Mouse (Mus musculus) heart, embryonic 12.5 days (tissue): ENCODE results near the gene Gclc. TPM values are rescaled to one million over a fixed set of nuclear protein-coding genes. Genes with fewer than 3 reads are reported as not detected.

Source experiments
- ATAC-seq: fragments of 200-750 bp; cut with Nextera tagmentation; 2 replicates; pipeline ENCODE4 v1.8.0; 2017; ENCODE audit warnings: moderate TSS enrichment, moderate library complexity; ENCODE audit not compliant: insufficient number of reproducible peaks, low FRiP score
- H3K27ac ChIP-seq: fragments of 300-500 bp; sonication (generic); 2 replicates; pipeline ENCODE4 v1.5.1; 2016; ENCODE audit warnings: mild to moderate bottlenecking, moderate library complexity; ENCODE audit not compliant: poor library complexity, severe bottlenecking
- H3K27me3 ChIP-seq: fragments of 300-500 bp; sonication (generic); replicated peaks from 2 replicates; pipeline ENCODE4 v1.6.1; 2016; ENCODE audit warnings: mild to moderate bottlenecking, moderate library complexity
- H3K36me3 ChIP-seq: fragments of 300-500 bp; sonication (generic); 2 replicates; pipeline ENCODE4 v1.6.1; 2016; ENCODE audit warnings: mild to moderate bottlenecking, moderate library complexity
- H3K4me1 ChIP-seq: fragments of 300-500 bp; sonication (generic); replicated peaks from 2 replicates; pipeline ENCODE4 v1.6.1; 2016; ENCODE audit warnings: mild to moderate bottlenecking
- H3K4me2 ChIP-seq: fragments of 300-500 bp; sonication (generic); 2 replicates; pipeline ENCODE4 v1.6.1; 2016; ENCODE audit warnings: mild to moderate bottlenecking, moderate library complexity
- H3K4me3 ChIP-seq: fragments of 300-500 bp; sonication (generic); 2 replicates; pipeline ENCODE4 v1.5.1; 2016; ENCODE audit warnings: mild to moderate bottlenecking
- H3K9ac ChIP-seq: fragments of 300-500 bp; sonication (generic); 2 replicates; pipeline ENCODE4 v1.6.1; 2016; ENCODE audit warnings: mild to moderate bottlenecking, moderate library complexity
- H3K9me3 ChIP-seq: fragments of 300-500 bp; sonication (generic); replicated peaks from 2 replicates; pipeline ENCODE4 v1.6.1; 2016; ENCODE audit warnings: mild to moderate bottlenecking, moderate library complexity
- WGBS: fragments of 180-500 bp; shearing (Covaris S2); methylation state at CpG from one replicate; pipeline ENCODE4 v1.1.7; 2016; 5-methylcytosine and 5-hydroxymethylcytosine counted together
- polyA plus RNA-seq: library from polyadenylated mRNA; unstranded; fragments of >200 nt; fragmentation: Nextera tagmentation; extraction: Ambion mirVana; gene quantifications from 2 replicates; pipeline ENCODE4 v1.2.1, GENCODE M21; 2016

The Gclc gene
- polyA plus RNA-seq, 1 experiment from 2014 or later = 13.0 TPM

GRCm38 (mm10) chr9:77718816-77719411 lies 35.4 kb upstream of the Gclc start:
- no peaks in the 10 kb centered on the region for H3K9me3 ChIP-seq
- H3K27ac ChIP-seq = no peak overlapping the region
- H3K4me3 ChIP-seq = no peak overlapping the region
- no peak overlapping the region for H3K9ac ChIP-seq
- no peaks in the 10 kb centered on the region for H3K27me3 ChIP-seq
- no peak overlapping the region for H3K4me2 ChIP-seq
- H3K36me3 ChIP-seq = no peaks in the 10 kb centered on the region
- H3K4me1 ChIP-seq = no peaks in the 10 kb centered on the region
- WGBS = 78% methylated on average over 8 of the region's 8 CpGs
- no peak for ATAC-seq

- Histone ChIP-seq H3K9ac (no peak overlapping the region), H3K27me3 (no peaks in the 10 kb centered on the region), H3K4me1 (no peaks in the 10 kb centered on the region), H3K4me2 (no peak overlapping the region), H3K9me3 (no peaks in the 10 kb centered on the region), H3K27ac (no peak overlapping the region), H3K4me3 (no peak overlapping the region), H3K36me3 (no peaks in the 10 kb centered on the region)
- ATAC-seq = no peak
- 75% methylated on average over 1 of the region's 1 CpGs for WGBS
Observed at GRCm38 (mm10) chr9:77719675-77720074, 34.7 kb upstream of the Gclc start.

GRCm38 (mm10) chr9:77722381-77722780 lies 32.0 kb upstream of the Gclc start:
- 94% methylated on average over 1 of the region's 1 CpGs for WGBS
- Histone ChIP-seq H3K4me3 (no peak overlapping the region), H3K9ac (no peak overlapping the region), H3K4me2 (no peak overlapping the region), H3K4me1 (no peaks in the 10 kb centered on the region), H3K36me3 (no peaks in the 10 kb centered on the region), H3K9me3 (no peaks in the 10 kb centered on the region), H3K27me3 (no peaks in the 10 kb centered on the region), H3K27ac (no peak overlapping the region)
- ATAC-seq = no peak

DNA sequence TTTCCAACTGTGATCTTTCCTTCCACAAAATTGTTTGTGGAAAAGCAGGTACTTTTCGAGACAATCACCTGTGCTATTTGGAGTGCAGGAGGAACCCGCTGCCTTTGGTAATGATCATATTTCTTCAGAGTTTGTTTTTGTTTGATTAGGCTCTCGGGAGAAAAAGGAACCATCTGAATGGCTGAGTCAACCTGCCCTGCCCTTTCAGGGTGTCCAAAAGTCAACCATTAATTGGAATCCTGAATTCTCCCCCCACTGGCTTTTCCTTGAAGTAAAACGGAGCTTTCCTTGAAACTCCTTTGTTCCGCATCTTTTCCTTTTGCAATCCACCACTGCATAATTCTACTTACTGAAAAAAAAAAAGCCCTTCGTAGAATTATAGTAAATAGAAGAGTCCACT lies 30.1 kb upstream of the Gclc start:
- H3K27me3 ChIP-seq = no peaks in the 10 kb centered on the region
- no peak overlapping the region for H3K4me2 ChIP-seq
- H3K9ac ChIP-seq = no peak overlapping the region
- no peak for ATAC-seq
- H3K36me3 ChIP-seq = no peaks in the 10 kb centered on the region
- H3K4me1 ChIP-seq = peaks cover under 1% of the 10 kb centered on the region; the same call in 1 of the 2 replicates
- 79% methylated on average over 6 of the region's 6 CpGs for WGBS
- no peak overlapping the region for H3K4me3 ChIP-seq
- no peaks in the 10 kb centered on the region for H3K9me3 ChIP-seq
- H3K27ac ChIP-seq = no peak overlapping the region

DNA sequence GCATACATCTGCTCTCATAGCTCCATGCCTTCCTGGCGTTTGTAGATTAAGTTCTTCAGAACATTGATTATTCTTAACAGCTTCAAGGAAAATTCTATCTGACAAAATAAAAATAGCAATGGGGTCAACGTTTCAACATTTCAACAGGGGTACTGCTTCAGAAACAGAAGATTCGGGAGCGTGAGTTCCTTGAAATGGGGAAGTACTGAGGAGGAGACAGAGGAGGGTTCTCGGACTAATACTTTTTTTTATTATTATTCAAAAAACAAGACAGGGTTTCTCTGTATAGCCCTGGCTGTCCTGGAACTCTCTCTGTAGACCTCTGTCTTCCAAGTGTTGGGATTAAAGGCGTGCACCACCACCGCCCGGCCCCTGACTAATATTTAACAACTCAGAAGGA lies 28.9 kb upstream of the Gclc start:
- Histone ChIP-seq H3K4me1 (peaks cover 3% of the 10 kb centered on the region; the same call in 1 of the 2 replicates), H3K27me3 (no peaks in the 10 kb centered on the region), H3K4me3 (no peak overlapping the region), H3K9me3 (no peaks in the 10 kb centered on the region), H3K4me2 (no peak overlapping the region), H3K9ac (no peak overlapping the region), H3K36me3 (no peaks in the 10 kb centered on the region), H3K27ac (no peak overlapping the region)
- ATAC-seq = no peak
- 78% methylated on average over 8 of the region's 8 CpGs for WGBS

GRCm38 (mm10) chr9:77726018-77726684 lies 28.2 kb upstream of the Gclc start:
- no peak overlapping the region for H3K4me2 ChIP-seq
- no peaks in the 10 kb centered on the region for H3K9me3 ChIP-seq
- no peak overlapping the region for H3K27ac ChIP-seq
- ATAC-seq = no peak
- no peak overlapping the region for H3K9ac ChIP-seq
- H3K36me3 ChIP-seq = no peaks in the 10 kb centered on the region
- WGBS = 84% methylated on average over 6 of the region's 6 CpGs
- peaks cover 3% of the 10 kb centered on the region; the same call in 1 of the 2 replicates for H3K4me1 ChIP-seq
- no peak overlapping the region for H3K4me3 ChIP-seq
- H3K27me3 ChIP-seq = no peaks in the 10 kb centered on the region

DNA sequence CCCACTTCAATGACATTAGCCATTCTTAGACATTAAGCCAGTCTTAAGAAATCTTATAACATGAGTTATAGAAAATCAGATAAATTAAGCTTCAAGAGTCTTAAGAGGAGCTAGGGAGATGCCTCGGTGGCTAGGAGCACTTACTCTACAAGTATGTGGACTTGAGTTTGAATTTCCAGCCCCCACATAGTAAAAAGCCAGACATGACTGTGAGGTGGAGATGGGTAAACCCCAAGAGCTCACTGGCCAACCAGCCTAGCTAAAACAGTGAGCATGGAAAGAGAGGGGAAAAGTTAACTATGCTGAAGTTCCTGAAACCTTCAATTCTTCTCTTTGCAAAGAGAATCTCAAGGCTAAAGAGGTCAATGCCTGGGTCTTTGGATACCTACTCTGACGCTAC lies 27.3 kb upstream of the Gclc start:
- no peak for ATAC-seq
- H3K9ac ChIP-seq = no peak overlapping the region
- H3K27ac ChIP-seq = no peak overlapping the region
- H3K36me3 ChIP-seq = no peaks in the 10 kb centered on the region
- H3K4me3 ChIP-seq = no peak overlapping the region
- no peaks in the 10 kb centered on the region for H3K27me3 ChIP-seq
- no peak overlapping the region for H3K4me2 ChIP-seq
- no peaks in the 10 kb centered on the region for H3K9me3 ChIP-seq
- peaks cover 3% of the 10 kb centered on the region; the same call in 1 of the 2 replicates for H3K4me1 ChIP-seq
- WGBS = 82% methylated on average over 2 of the region's 2 CpGs

GRCm38 (mm10) chr9:77732067-77732466 lies 22.3 kb upstream of the Gclc start:
- WGBS = 72% methylated on average over 3 of the region's 3 CpGs
- no peak overlapping the region for H3K4me2 ChIP-seq
- no peaks in the 10 kb centered on the region; the same call in none of the 2 replicates for H3K9me3 ChIP-seq
- H3K9ac ChIP-seq = no peak overlapping the region
- no peak overlapping the region for H3K27ac ChIP-seq
- no peaks in the 10 kb centered on the region for H3K27me3 ChIP-seq
- no peaks in the 10 kb centered on the region for H3K36me3 ChIP-seq
- no peak overlapping the region for H3K4me3 ChIP-seq
- no peak for ATAC-seq
- peaks cover 3% of the 10 kb centered on the region; the same call in 1 of the 2 replicates for H3K4me1 ChIP-seq

GRCm38 (mm10) chr9:77737298-77738041 lies 16.9 kb upstream of the Gclc start:
- H3K4me3 ChIP-seq = no peak overlapping the region
- WGBS = 47% methylated on average over 6 of the region's 6 CpGs
- H3K4me2 ChIP-seq = no peak overlapping the region
- H3K9ac ChIP-seq = no peak overlapping the region
- H3K4me1 ChIP-seq = peaks cover 15% of the 10 kb centered on the region
- no peaks in the 10 kb centered on the region for H3K27me3 ChIP-seq
- no peak for ATAC-seq
- no peak overlapping the region for H3K27ac ChIP-seq
- H3K36me3 ChIP-seq = no peaks in the 10 kb centered on the region
- no peaks in the 10 kb centered on the region; the same call in none of the 2 replicates for H3K9me3 ChIP-seq

DNA sequence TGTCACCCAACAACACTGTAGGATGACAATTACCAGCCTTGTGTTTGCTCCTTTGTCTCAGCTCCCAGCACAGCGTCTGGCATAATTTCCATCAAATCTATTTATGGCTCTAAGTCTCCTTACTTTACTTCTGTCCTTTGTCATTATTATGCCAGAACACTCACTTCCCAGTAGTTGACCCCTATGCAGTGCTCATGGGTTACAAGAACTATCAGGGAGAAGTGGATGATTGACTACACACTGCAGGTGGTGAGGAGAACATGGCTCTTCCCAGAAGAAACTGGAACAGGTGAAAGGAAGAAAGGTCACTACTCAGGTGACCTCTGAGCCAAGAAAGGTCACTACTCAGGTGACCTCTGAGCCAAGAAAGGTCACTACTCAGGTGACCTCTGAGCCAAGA lies 12.9 kb upstream of the Gclc start:
- no peak for ATAC-seq
- Histone ChIP-seq H3K4me3 (no peak overlapping the region), H3K27ac (no peak overlapping the region), H3K9ac (no peak overlapping the region), H3K36me3 (no peaks in the 10 kb centered on the region), H3K4me2 (no peak overlapping the region), H3K27me3 (no peaks in the 10 kb centered on the region), H3K9me3 (no peaks in the 10 kb centered on the region), H3K4me1 (peaks cover 21% of the 10 kb centered on the region)
- 27% methylated on average over 1 of the region's 1 CpGs for WGBS

GRCm38 (mm10) chr9:77744798-77745197 lies 9.5 kb upstream of the Gclc start:
- H3K27ac ChIP-seq = no peak overlapping the region
- H3K27me3 ChIP-seq = no peaks in the 10 kb centered on the region
- no peak for ATAC-seq
- WGBS = 40% methylated on average over 3 of the region's 3 CpGs
- no peak overlapping the region for H3K4me3 ChIP-seq
- H3K4me2 ChIP-seq = no peak overlapping the region
- peaks cover 16% of the 10 kb centered on the region for H3K4me1 ChIP-seq
- H3K9ac ChIP-seq = no peak overlapping the region
- H3K9me3 ChIP-seq = no peaks in the 10 kb centered on the region
- no peaks in the 10 kb centered on the region for H3K36me3 ChIP-seq
